Mouse (Mus musculus): ENCODE data around the gene Tmem98. TPM values are rescaled to one million over a fixed set of nuclear protein-coding genes. Genes with fewer than 3 reads are reported as not detected.

The Tmem98 gene
- total RNA-seq, 2 experiments from 2014 or later: 4.8 to 5.8 TPM

DNA sequence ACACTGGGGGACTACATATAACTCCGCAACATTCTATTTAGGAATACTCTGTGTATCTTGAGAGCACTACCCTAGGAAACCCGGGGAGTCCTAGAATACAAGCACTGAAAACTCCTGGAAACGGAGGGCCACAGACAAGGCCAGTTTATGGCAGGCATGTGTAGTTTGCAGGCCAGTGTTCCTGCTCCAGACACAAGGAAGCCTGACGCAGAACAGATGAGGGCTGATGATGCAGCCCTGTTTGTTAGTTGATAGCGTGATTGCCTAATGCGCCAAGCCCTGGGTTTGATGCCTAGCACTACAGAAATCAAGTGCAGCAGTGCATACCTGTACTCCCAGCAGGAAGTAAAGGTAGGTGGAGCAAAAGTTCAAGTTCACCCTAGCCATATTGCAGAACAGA is 31.8 kb upstream of the Tmem98 start:
- Histone ChIP-seq H3K27ac (no peak overlapping the region), H3K4me3 (no peak overlapping the region)
- intact Hi-C loops (cut with DNase I): loop anchor here (2.0 kb wide), 1 partner anchor 41 kb away; no protein-coding TSS in a partner anchor
- no peak for DNase-seq (ENCODE audit: extremely low spot score in 1 of 2, low spot score in 2 of 2)
- no peak for TF ChIP-seq CTCF (IDR thresholded peaks at IDR 0.05)

DNA sequence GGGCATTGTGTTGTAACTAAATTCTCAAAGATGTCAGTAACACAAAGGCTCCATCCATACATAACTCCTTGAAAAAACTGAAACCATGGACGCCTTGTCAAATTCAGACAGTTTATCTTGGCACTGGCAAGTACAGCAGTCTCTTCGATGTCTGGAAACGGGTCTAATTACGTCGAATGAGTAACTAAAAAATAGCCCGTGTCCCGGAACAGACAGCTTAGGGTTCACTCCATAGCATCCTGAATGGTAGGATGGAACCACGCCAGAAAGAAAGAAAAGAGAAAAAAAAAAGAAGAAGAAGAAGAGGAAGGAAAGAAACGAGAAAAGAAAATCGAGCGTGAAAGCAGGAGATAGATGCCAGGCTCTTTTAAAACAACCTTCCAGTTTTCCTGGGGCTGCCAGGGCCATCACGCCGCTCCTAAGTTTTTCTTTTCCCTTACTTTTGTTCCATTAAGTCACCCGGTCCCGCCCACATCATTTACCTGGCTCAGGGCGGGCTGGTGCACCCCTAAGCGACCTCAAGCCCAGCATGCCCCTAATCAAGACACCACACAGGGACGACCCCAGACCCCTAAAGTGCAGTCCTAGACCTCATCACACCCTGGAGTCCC is 31.0 kb upstream of the Tmem98 start:
- DNase-seq (ENCODE audit: extremely low spot score in 1 of 2, low spot score in 2 of 2): no peak
- intact Hi-C loops (cut with DNase I): loop anchor here (2.0 kb wide), 1 partner anchor 40 kb away; no protein-coding TSS in a partner anchor
- peak overlapping the region; percentile 85 for H3K27ac ChIP-seq
- peak overlapping the region; percentile 67 for H3K4me3 ChIP-seq
- TF ChIP-seq CTCF (IDR thresholded peaks at IDR 0.05): no peak

DNA sequence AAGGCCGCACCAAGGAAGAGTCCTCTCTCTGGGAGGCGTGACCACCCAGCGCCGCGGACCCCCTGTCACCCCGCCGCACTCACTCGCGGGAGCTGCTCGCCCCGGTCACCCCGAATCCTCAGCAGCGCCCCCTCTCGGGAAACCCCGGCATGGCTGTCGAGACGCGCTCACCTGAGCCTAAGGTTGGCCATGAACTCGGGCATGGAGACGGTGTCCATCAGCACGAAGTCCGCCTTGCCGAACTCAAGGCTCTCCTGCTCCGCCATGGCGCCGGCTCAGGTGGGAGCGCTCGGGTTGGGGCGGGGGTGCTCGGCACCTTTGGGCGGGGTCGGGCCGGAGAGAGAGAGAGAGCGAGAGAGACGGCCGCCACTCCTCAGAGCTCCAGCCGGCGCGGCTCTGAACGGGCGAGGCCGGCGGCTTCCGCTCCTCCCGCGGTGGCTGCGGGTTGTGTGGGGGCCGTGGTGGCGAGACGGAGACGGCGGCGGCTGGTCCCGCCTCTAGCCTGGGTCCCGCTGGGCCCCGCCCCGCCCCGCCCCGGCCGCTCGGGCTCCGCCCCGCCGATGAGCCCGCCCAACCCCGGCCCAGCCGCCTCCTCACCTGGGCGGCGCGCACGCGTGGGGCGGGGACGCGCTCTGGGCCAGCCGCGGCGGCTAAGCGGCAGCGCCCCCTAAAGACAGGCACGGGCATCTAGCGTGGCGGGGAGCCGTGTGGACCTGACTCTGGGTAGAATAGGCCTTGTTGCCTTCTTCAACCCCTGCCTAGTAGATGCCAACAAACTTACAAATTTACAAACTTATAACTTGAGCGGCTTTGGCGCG is 30.2 kb upstream of the Tmem98 start, which contains the start of gene Myo1d:
Gene Myo1d (minus strand): TSS at position 499 of the 818 bp plus-strand sequence.
- H3K4me3 ChIP-seq: peak within 1 kb of the TSS; percentile 67
- peak within 1 kb of the TSS; percentile 85 for H3K27ac ChIP-seq
- DNase-seq (ENCODE audit: extremely low spot score in 1 of 2, low spot score in 2 of 2): peak; percentile 85 to 92
- intact Hi-C loops (cut with DNase I): loop anchor here (2.0 kb wide), 2 partner anchors 39 to 83 kb away; no protein-coding TSS in a partner anchor
- TF ChIP-seq CTCF (IDR thresholded peaks at IDR 0.05): peak; percentile 79

DNA sequence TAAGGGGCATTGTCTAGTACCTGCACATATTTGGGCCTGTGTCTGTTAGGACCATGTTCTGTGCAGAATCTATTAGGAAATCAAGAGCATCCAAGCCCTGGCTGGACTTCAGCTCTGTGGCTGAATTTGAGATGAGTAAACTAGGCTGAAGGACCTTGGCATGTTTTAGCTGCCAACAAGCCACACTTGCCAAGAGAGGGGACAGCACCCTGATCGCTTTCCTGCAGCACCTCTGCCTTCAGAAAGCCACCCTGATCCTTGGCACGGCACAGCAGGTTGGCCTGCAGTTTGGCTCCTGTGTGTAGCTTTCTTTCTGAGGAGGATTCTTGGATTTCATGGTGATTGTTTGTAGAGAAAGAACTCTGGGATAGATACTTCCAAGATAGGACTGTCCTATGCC is 28.4 kb upstream of the Tmem98 start:
- DNase-seq (ENCODE audit: extremely low spot score in 1 of 2, low spot score in 2 of 2): no peak
- H3K27ac ChIP-seq: no peak overlapping the region
- no peak overlapping the region for H3K4me3 ChIP-seq
- intact Hi-C loops (cut with DNase I): loop anchor here (2.0 kb wide), 1 partner anchor 85 kb away; no protein-coding TSS in a partner anchor
- no peak for TF ChIP-seq CTCF (IDR thresholded peaks at IDR 0.05)

DNA sequence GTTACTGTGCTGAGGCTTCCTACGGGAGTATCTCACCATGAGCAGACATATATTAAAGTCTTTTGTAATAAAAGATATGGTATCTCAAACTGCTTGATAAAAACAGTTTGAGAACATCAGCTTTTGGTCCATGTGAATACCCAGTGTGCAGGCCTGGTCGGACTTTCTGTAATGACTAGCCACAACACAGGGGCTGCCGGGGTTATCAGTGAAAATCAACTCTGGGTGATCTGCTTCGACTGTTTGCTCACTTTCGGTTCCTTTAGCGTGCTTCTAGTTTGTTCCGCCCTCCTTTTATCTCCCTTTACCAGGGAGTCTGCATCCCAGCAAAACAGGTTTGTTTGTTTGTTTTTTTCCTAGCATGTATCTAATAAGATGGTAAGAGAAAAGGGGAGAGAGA is 26.5 kb upstream of the Tmem98 start:
- no peak overlapping the region for H3K4me3 ChIP-seq
- intact Hi-C loops (cut with DNase I): no loop called here
- no peak for TF ChIP-seq CTCF (IDR thresholded peaks at IDR 0.05)
- no peak for DNase-seq (ENCODE audit: extremely low spot score in 1 of 2, low spot score in 2 of 2)
- no peak overlapping the region for H3K27ac ChIP-seq

DNA sequence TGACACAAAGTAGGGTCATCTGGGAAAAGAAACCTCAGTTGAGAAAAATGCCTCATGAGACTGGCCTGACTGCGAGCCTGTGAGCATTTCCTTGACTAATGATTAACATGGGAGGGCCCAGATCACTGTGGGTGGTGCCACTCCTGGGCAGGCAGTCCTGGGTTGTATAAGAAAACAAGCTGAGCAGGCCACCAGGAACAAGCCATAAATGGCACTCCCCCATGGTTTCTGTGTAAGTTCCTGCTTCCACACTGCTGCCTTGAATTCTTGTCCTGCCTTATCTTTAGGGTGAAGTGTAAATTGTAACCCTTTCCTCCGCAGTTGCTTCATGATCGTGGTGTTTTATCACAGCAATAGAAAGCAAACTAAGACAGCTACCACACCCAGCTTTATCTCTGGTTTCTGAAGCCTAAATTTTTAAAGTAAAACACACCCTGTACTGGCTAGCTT is 25.7 kb upstream of the Tmem98 start:
- no peak for DNase-seq (ENCODE audit: extremely low spot score in 1 of 2, low spot score in 2 of 2)
- Histone ChIP-seq H3K27ac (no peak overlapping the region), H3K4me3 (no peak overlapping the region)
- intact Hi-C loops (cut with DNase I): no loop called here
- no peak for TF ChIP-seq CTCF (IDR thresholded peaks at IDR 0.05)

DNA sequence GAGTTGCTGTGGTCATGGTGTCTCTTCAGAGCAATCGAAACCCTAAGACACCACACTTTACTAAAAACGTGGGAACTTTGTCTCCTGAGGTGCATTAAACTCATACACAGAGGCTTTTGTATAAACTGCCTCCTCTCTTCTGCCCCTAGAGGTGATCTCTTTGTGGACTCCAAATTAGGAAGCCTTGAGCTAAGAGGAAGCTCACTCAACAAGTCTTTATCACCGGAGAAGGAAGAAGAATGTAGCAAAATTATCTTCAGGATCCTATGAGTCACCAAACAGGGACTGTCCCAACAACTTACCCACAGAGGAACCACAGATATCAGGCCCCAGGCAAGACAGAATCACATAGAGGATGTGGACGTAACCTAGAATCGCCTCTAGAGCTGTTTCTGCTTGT is 24.3 kb upstream of the Tmem98 start:
- Histone ChIP-seq H3K27ac (no peak overlapping the region), H3K4me3 (no peak overlapping the region)
- no peak for DNase-seq (ENCODE audit: extremely low spot score in 1 of 2, low spot score in 2 of 2)
- no peak; the same call in none of the 2 replicates for TF ChIP-seq CTCF (IDR thresholded peaks at IDR 0.05)
- intact Hi-C loops (cut with DNase I): no loop called here

DNA sequence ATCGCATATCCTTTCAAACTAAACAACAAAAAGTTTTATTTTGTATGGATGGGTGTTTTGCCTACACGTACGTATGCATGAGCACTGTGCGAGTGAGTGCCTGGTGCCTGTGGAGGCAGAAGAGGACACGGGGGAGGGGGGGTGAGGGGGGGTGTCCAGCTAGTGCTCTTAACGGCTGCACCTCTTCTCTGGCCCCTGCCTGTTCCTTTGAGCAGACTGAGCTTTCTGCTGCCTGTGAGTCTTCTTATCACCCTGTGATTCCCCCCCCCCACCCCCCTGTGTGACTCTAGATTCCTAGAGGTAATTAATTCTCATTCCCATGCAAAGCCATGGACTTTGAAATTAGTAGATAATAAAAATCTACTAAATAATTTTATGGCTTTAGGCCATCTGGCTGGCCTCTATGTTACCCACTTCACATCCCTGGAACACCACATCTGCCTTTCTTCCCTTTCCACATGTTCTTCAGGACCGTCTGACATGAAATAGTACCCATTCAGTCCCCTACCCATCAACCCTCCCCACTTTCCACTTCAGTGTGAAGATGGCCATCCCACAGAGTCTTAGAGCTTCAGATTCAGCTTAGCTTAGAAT is 20.2 kb upstream of the Tmem98 start:
- intact Hi-C loops (cut with DNase I): no loop called here
- no peak for TF ChIP-seq CTCF (IDR thresholded peaks at IDR 0.05)

DNA sequence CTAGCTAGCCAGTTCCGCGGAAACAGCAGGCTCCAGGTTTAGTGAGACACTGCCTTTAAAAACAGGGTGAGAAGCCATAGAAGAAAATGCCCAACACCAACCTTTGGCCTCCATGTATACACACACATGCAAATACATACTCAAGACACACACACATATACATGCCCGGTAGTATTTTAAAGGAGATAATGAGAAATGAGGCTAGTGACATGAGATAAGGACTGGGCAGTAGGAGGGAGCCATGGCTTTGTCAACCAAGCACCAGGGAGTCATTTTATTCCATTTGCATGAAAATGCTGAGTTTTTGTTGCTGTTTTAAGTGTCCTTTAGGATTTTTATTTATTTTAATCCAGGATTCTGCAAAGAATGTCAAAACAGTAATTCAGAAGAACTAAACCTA is 19.6 kb upstream of the Tmem98 start:
- no peak for TF ChIP-seq CTCF (IDR thresholded peaks at IDR 0.05)
- no peak overlapping the region for H3K4me3 ChIP-seq
- DNase-seq (ENCODE audit: extremely low spot score in 1 of 2, low spot score in 2 of 2): no peak
- H3K27ac ChIP-seq: no peak overlapping the region
- intact Hi-C loops (cut with DNase I): no loop called here

More for the DNA sequence above, 20.2 kb upstream of the Tmem98 start:
- Histone ChIP-seq H3K4me3 (no peak overlapping the region), H3K27ac (no peak overlapping the region)
- no peak for DNase-seq (ENCODE audit: extremely low spot score in 1 of 2, low spot score in 2 of 2)

DNA sequence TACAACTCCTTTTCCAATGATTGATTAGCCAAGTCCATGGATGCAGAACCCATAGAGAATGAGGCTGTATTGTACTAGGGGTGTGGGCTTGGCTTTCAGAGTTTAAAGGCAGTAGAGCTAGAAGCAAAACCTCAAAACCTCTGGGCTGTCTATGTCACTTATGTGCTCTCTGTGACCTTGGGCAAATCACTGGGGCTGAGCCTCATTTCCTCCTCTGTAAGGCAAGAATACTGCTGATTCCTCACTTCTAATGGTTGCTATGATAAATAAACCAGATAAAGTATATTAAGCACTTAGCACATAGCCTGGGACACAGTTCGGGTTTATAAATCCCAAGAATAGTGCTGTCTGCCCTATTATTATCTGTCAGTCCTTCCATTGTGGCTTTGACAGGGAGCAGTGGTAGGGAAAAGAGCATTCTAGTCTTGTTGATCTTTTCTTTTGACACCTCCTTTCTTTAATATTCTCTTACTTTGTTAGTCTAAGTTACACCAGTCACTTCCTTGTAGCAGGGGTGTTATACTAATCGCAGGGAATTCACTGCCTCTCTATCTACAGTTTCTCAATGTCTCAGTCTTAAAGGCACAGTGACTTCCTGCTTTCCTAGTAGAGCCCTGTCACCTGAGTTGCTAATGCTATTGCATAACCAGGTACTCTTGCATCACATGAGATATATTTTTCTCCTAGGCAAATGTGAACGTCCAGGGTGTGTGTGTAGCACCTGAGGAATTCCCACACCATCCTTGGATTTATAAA is 18.1 kb upstream of the Tmem98 start:
- no peak for TF ChIP-seq CTCF (IDR thresholded peaks at IDR 0.05)
- no peak overlapping the region for H3K4me3 ChIP-seq
- H3K27ac ChIP-seq: no peak overlapping the region
- intact Hi-C loops (cut with DNase I): no loop called here
- no peak for DNase-seq (ENCODE audit: extremely low spot score in 1 of 2, low spot score in 2 of 2)

DNA sequence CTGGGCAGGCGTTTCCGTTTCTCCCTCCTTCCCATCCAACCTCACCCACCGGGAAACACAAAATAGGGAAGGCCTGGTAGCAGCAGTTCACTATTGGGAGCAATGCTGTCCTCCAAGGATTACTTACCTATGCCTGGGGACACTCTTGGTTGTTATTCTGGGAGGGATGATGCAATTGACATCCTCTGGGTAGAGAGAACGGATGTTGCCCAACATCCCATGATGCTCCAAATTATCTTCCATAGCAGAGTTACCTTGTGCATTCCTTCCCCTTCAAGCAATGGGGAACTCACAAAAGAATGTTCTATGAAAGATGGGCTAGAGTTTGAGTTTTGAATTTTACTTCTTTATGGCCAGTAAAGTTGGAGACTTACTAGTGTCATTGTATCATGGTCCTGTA is 16.6 kb upstream of the Tmem98 start:
- DNase-seq (ENCODE audit: extremely low spot score in 1 of 2, low spot score in 2 of 2): no peak
- no peak overlapping the region for H3K27ac ChIP-seq
- no peak for TF ChIP-seq CTCF (IDR thresholded peaks at IDR 0.05)
- intact Hi-C loops (cut with DNase I): no loop called here
- no peak overlapping the region for H3K4me3 ChIP-seq

Measured in left cerebral cortex, adult 2 months (tissue).